Mouse (Mus musculus) stomach, embryonic 15.5 days (tissue): ENCODE data around the gene Nova1. TPM values are rescaled to one million over a fixed set of nuclear protein-coding genes. Genes with fewer than 3 reads are reported as not detected.
A peak's percentile ranks its signal among the peaks of the same experiment; 100 is the strongest.

Source experiments
- ATAC-seq: fragments of 200-750 bp; cut with Nextera tagmentation; 2 replicates; pipeline ENCODE4 v1.8.0; 2017; ENCODE audit warnings: low read depth, moderate number of reproducible peaks, moderate TSS enrichment; ENCODE audit not compliant: insufficient read depth, low FRiP score
- H3K27ac ChIP-seq: fragments of 300-500 bp; sonication (generic); 2 replicates; pipeline ENCODE4 v1.5.1; 2015; ENCODE audit warnings: mild to moderate bottlenecking, inconsistent platforms
- H3K27me3 ChIP-seq: fragments of 300-500 bp; sonication (generic); replicated peaks from 2 replicates; pipeline ENCODE4 v1.6.1; 2015; ENCODE audit warnings: inconsistent platforms
- H3K36me3 ChIP-seq: fragments of 300-500 bp; sonication (generic); 2 replicates; pipeline ENCODE4 v1.6.1; 2015; ENCODE audit warnings: inconsistent platforms
- H3K4me1 ChIP-seq: fragments of 300-500 bp; sonication (generic); 2 replicates; pipeline ENCODE4 v1.6.1; 2015; ENCODE audit warnings: inconsistent platforms
- H3K4me2 ChIP-seq: fragments of 300-500 bp; sonication (generic); 2 replicates; pipeline ENCODE4 v1.6.1; 2015; ENCODE audit warnings: mild to moderate bottlenecking, inconsistent platforms
- H3K4me3 ChIP-seq: fragments of 300-500 bp; sonication (generic); replicated peaks from 2 replicates; pipeline ENCODE4 v1.5.1; 2015; ENCODE audit warnings: inconsistent platforms
- H3K9ac ChIP-seq: fragments of 300-500 bp; sonication (generic); 2 replicates; pipeline ENCODE4 v1.6.1; 2015; ENCODE audit warnings: inconsistent platforms
- H3K9me3 ChIP-seq: fragments of 300-500 bp; sonication (generic); 2 replicates; pipeline ENCODE4 v1.6.1; 2016; ENCODE audit warnings: inconsistent platforms
- WGBS: fragments of 180-500 bp; shearing (Covaris S2); methylation state at CpG from one replicate; pipeline ENCODE4 v1.1.7; 2015; 5-methylcytosine and 5-hydroxymethylcytosine counted together
- polyA plus RNA-seq: library from polyadenylated mRNA; unstranded; fragments of >200 nt; fragmentation: Nextera tagmentation; extraction: Ambion mirVana; gene quantifications from 2 replicates; pipeline ENCODE4 v1.2.1, GENCODE M21; 2015

Nova1 gene
- 1.4 and 2.0 TPM in 2 replicates for polyA plus RNA-seq

- H3K4me3 ChIP-seq = peak within 1 kb of the TSS; percentile 80
These were observed at the start of gene Nova1 for GRCm38 (mm10) chr12:46818856-46819347. Gene Nova1 (minus strand): TSS chr12:46818929.

DNA sequence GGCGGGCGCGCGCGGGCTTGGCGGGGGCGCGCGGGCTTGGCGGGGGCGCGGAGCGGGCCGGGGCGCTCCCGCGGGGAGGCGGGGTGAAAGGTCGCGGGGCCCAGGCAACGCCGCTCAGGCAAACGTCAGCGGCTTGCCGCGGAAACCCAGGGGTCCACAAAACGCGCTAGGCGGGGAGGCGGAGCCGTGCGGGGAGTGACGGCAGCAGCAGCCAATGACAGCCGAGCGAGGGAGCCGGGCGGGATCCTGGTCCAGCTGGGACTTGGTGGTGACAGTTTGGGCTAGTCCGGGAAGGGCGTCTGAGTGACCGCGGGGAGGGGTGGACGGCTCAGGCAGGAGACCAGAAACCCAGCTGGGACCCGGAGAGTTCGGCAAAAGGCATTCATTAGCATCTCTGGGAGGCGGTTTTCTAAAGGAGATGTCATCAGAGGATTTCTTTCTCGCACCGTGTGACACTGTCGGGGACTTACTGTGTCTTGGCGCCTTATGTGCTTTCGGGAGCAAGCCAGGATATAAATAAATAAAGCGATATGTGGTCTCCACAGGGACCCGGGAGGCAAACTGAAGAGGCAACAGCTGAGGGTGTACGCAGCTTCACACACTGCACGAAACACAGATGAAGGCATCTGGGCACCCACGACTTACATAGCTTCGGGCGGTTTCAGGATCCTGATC is 756 bp upstream of the Nova1 start:
- peak overlapping the region; percentile 48; the same call in 1 of the 2 replicates for H3K9ac ChIP-seq
- H3K4me3 ChIP-seq = peak overlapping the region; percentile 80
- H3K4me2 ChIP-seq = peak overlapping the region; percentile 93
- WGBS = under 1% methylated on average over 52 of the region's 57 CpGs
- H3K27ac ChIP-seq = 0 out of 2 replicates have a peak overlapping the region, but pooled peaks have one; percentile 11
- H3K27me3 ChIP-seq = peaks cover 4% of the 10 kb centered on the region; the same call in 1 of the 2 replicates
- no peaks in the 10 kb centered on the region for H3K9me3 ChIP-seq
- ATAC-seq = peak; percentile 95
- no peaks in the 10 kb centered on the region for H3K4me1 ChIP-seq
- H3K36me3 ChIP-seq = no peaks in the 10 kb centered on the region

More at GRCm38 (mm10) chr12:46818856-46819347, at the start of gene Nova1:
- H3K4me2 ChIP-seq = peak within 1 kb of the TSS; percentile 93
- H3K4me1 ChIP-seq = no peaks in the 10 kb centered on the region
- H3K27ac ChIP-seq = peak within 1 kb of the TSS; percentile 75
- H3K9ac ChIP-seq = peak within 1 kb of the TSS; percentile 48
- H3K27me3 ChIP-seq = peaks cover 4% of the 10 kb centered on the region; the same call in 1 of the 2 replicates
- no peaks in the 10 kb centered on the region for H3K36me3 ChIP-seq
- ATAC-seq = peak; percentile 72
- 2% methylated on average over 31 of the region's 68 CpGs for WGBS
- no peaks in the 10 kb centered on the region for H3K9me3 ChIP-seq

GRCm38 (mm10) chr12:46818021-46818855 is 491 bp downstream of the Nova1 start:
- Histone ChIP-seq H3K4me3 (peak overlapping the region; percentile 80), H3K9ac (peak overlapping the region; percentile 37; the same call in 1 of the 2 replicates), H3K27ac (no peak overlapping the region; the same call in 1 of the 2 replicates), H3K27me3 (peaks cover 4% of the 10 kb centered on the region; the same call in 1 of the 2 replicates), H3K9me3 (no peaks in the 10 kb centered on the region), H3K36me3 (no peaks in the 10 kb centered on the region), H3K4me2 (peak overlapping the region; percentile 93), H3K4me1 (no peaks in the 10 kb centered on the region)
- ATAC-seq = no peak
- WGBS = under 1% methylated on average over 55 of the region's 61 CpGs

DNA sequence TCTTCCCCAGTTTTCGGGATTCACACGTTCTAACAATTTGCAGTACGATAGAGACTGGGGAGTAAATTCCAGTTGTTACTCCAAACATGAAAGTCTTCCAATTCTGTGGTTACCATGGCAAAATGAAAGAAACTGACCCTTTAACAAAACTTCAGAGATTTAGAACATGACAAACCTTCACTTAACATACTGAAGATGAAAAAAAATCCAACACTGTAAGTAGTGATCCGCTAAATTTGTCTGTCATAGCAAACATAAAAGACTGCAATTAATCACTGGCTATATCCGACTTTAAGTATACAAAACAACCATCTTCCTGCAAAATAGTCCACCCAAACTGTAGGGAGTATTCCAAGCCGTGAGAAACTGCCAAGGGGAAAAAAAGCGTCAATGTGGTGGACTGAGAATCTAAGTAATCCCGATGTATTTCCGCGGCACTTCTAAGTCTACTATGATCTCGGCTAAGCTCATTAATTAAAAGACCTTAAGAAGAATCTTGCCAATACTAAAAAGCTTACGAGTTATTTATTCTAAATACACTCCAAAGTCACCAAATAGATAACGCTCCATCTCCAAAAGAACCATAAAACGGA is 1.4 kb downstream of the Nova1 start:
- peak overlapping the region; percentile 80 for H3K4me3 ChIP-seq
- peak overlapping the region; percentile 93 for H3K4me2 ChIP-seq
- WGBS = 15% methylated on average over 14 of the region's 14 CpGs
- H3K9me3 ChIP-seq = no peaks in the 10 kb centered on the region
- peaks cover 4% of the 10 kb centered on the region; the same call in 1 of the 2 replicates for H3K27me3 ChIP-seq
- ATAC-seq = no peak
- H3K4me1 ChIP-seq = no peaks in the 10 kb centered on the region
- H3K9ac ChIP-seq = no peak overlapping the region
- no peak overlapping the region for H3K27ac ChIP-seq
- H3K36me3 ChIP-seq = no peaks in the 10 kb centered on the region

- Histone ChIP-seq H3K9me3 (no peaks in the 10 kb centered on the region), H3K4me1 (no peaks in the 10 kb centered on the region), H3K27ac (no peak overlapping the region), H3K9ac (no peak overlapping the region), H3K4me2 (no peak overlapping the region), H3K4me3 (no peak overlapping the region), H3K36me3 (no peaks in the 10 kb centered on the region), H3K27me3 (peaks cover 4% of the 10 kb centered on the region; the same call in 1 of the 2 replicates)
- no peak for ATAC-seq
- 91% methylated on average over 3 of the region's 3 CpGs for WGBS
These were observed 2.4 kb downstream of the Nova1 start for GRCm38 (mm10) chr12:46816291-46816690.

GRCm38 (mm10) chr12:46815697-46816096 is 3.0 kb downstream of the Nova1 start:
- no peak for ATAC-seq
- Histone ChIP-seq H3K9me3 (no peaks in the 10 kb centered on the region), H3K9ac (no peak overlapping the region), H3K4me3 (no peak overlapping the region), H3K4me1 (no peaks in the 10 kb centered on the region), H3K27ac (no peak overlapping the region), H3K27me3 (peaks cover 4% of the 10 kb centered on the region; the same call in 1 of the 2 replicates), H3K36me3 (no peaks in the 10 kb centered on the region), H3K4me2 (no peak overlapping the region)
- 77% methylated on average over 5 of the region's 5 CpGs for WGBS

DNA sequence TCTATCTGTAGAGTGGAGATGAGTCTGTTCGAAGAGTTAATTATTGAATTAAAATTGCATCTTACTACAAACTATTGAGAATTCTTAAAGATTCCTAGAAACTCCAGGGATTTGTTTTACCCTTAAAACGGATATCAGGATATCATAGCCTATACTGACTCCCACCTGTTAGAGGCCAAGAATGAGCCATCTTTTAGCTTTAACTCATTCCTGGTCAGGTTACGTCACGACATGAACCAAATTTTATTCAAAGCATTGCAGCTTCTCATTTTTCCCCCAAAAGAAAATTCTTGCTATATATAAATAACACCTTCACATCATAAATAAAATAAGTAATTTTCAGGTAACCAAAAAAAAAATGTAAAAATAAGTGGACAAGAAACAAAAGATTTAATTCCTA is 3.9 kb downstream of the Nova1 start:
- H3K4me1 ChIP-seq = no peaks in the 10 kb centered on the region
- H3K36me3 ChIP-seq = no peaks in the 10 kb centered on the region
- H3K9ac ChIP-seq = no peak overlapping the region
- H3K27ac ChIP-seq = no peak overlapping the region
- no peak for ATAC-seq
- no peak overlapping the region for H3K4me3 ChIP-seq
- no peaks in the 10 kb centered on the region for H3K9me3 ChIP-seq
- WGBS = 85% methylated on average over 4 of the region's 4 CpGs
- peaks cover 4% of the 10 kb centered on the region; the same call in 1 of the 2 replicates for H3K27me3 ChIP-seq
- no peak overlapping the region for H3K4me2 ChIP-seq

GRCm38 (mm10) chr12:46801311-46801710 is 17.4 kb downstream of the Nova1 start:
- WGBS = 79% methylated on average over 1 of the region's 1 CpGs

GRCm38 (mm10) chr12:46782301-46783280 is 36.1 kb downstream of the Nova1 start:
- Histone ChIP-seq H3K27ac (no peak overlapping the region), H3K4me2 (no peak overlapping the region), H3K4me1 (no peaks in the 10 kb centered on the region), H3K36me3 (no peaks in the 10 kb centered on the region), H3K27me3 (no peaks in the 10 kb centered on the region), H3K9ac (no peak overlapping the region), H3K4me3 (no peak overlapping the region), H3K9me3 (no peaks in the 10 kb centered on the region)
- WGBS = 68% methylated on average over 8 of the region's 8 CpGs
- ATAC-seq = no peak

More at GRCm38 (mm10) chr12:46801311-46801710, 17.4 kb downstream of the Nova1 start:
- H3K4me2 ChIP-seq = no peak overlapping the region
- no peaks in the 10 kb centered on the region for H3K9me3 ChIP-seq
- no peaks in the 10 kb centered on the region for H3K4me1 ChIP-seq
- ATAC-seq = no peak
- H3K27me3 ChIP-seq = no peaks in the 10 kb centered on the region
- H3K27ac ChIP-seq = no peak overlapping the region
- no peak overlapping the region for H3K9ac ChIP-seq
- H3K4me3 ChIP-seq = no peak overlapping the region
- no peaks in the 10 kb centered on the region for H3K36me3 ChIP-seq

- Histone ChIP-seq H3K4me2 (no peak overlapping the region), H3K36me3 (no peaks in the 10 kb centered on the region), H3K27ac (no peak overlapping the region), H3K9ac (no peak overlapping the region), H3K4me1 (no peaks in the 10 kb centered on the region), H3K4me3 (no peak overlapping the region), H3K9me3 (no peaks in the 10 kb centered on the region), H3K27me3 (no peaks in the 10 kb centered on the region)
- no peak for ATAC-seq
These were observed 37.2 kb downstream of the Nova1 start for GRCm38 (mm10) chr12:46781481-46781880.

DNA sequence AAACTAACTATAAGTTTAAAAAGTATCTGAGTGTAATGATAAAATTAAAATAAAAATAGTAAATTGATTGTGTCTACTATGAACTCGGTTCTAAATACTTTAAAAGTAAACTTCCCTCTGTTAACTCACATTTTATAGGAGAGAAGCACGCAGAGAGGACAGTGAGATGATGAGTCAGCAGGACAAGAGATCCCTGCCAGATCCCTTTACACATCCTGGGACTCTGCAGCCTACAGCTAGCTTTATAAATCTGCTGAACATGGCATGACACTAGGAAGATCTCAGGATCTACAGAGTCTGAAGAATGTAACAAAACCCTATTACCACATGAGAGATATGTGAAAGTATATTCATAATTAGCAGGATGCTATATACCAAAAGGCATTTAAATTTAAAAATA is 37.7 kb downstream of the Nova1 start:
- ATAC-seq = no peak
- H3K4me2 ChIP-seq = no peak overlapping the region
- 57% methylated on average over 2 of the region's 2 CpGs for WGBS
- H3K4me1 ChIP-seq = no peaks in the 10 kb centered on the region
- no peaks in the 10 kb centered on the region for H3K36me3 ChIP-seq
- no peaks in the 10 kb centered on the region for H3K27me3 ChIP-seq
- no peak overlapping the region for H3K9ac ChIP-seq
- no peak overlapping the region for H3K4me3 ChIP-seq
- H3K27ac ChIP-seq = no peak overlapping the region
- no peaks in the 10 kb centered on the region for H3K9me3 ChIP-seq
